Mouse (Mus musculus) kidney, postnatal 0 days (tissue): ENCODE measurements around the gene Plin3. TPM values are rescaled to one million over a fixed set of nuclear protein-coding genes. Genes with fewer than 3 reads are reported as not detected.

Experiments used
- ATAC-seq: fragments of 200-750 bp; cut with Nextera tagmentation; replicated peaks from 2 replicates; pipeline ENCODE4 v1.8.0; 2017; ENCODE audit warnings: low read depth, moderate number of reproducible peaks, moderate TSS enrichment, moderate library complexity; ENCODE audit not compliant: low FRiP score
- DNase-seq: peaks from one replicate; pipeline ENCODE4 v3.0.0-alpha.2; 2016; ENCODE audit warnings: low spot score
- H3K27ac ChIP-seq: fragments of 300-500 bp; sonication (generic); 2 replicates; pipeline ENCODE4 v1.5.1; 2014; ENCODE audit warnings: mild to moderate bottlenecking
- H3K27me3 ChIP-seq: fragments of 300-500 bp; sonication (generic); 2 replicates; pipeline ENCODE4 v1.6.1; 2014; ENCODE audit warnings: low read length, mixed read lengths; ENCODE audit not compliant: insufficient read depth
- H3K36me3 ChIP-seq: fragments of 300-500 bp; sonication (generic); 2 replicates; pipeline ENCODE4 v1.6.1; 2014; ENCODE audit warnings: low read length, mixed read lengths; ENCODE audit not compliant: insufficient read depth
- H3K4me1 ChIP-seq: fragments of 300-500 bp; sonication (generic); replicated peaks from 2 replicates; pipeline ENCODE4 v1.6.1; 2014; ENCODE audit warnings: antibody characterized with exemption, low read length, mixed read lengths; ENCODE audit not compliant: insufficient read depth
- H3K4me2 ChIP-seq: fragments of 300-500 bp; sonication (generic); 2 replicates; pipeline ENCODE4 v1.6.1; 2014; ENCODE audit warnings: mild to moderate bottlenecking, low read length, moderate library complexity, mixed read lengths
- H3K4me3 ChIP-seq: fragments of 300-500 bp; sonication (generic); replicated peaks from 2 replicates; pipeline ENCODE4 v1.5.1; 2014; ENCODE audit warnings: low read depth, low read length
- H3K9ac ChIP-seq: fragments of 300-500 bp; sonication (generic); 2 replicates; pipeline ENCODE4 v1.6.1; 2014; ENCODE audit warnings: low read depth, low read length
- H3K9me3 ChIP-seq: fragments of 300-500 bp; sonication (generic); replicated peaks from 2 replicates; pipeline ENCODE4 v1.6.1; 2016; ENCODE audit warnings: low read length, inconsistent platforms, mixed read lengths
- CTCF ChIP-seq: IDR thresholded peaks from 2 replicates; pipeline ENCODE4 v1.5.1; 2016; ENCODE audit warnings: antibody characterized with exemption, low read depth, mild to moderate bottlenecking, moderate library complexity
- WGBS: fragments of 180-500 bp; shearing (Covaris S2); extraction: QIAGEN DNeasy Blood & Tissue Kit; methylation state at CpG from one replicate; pipeline ENCODE4 v1.1.7; 2014; 5-methylcytosine and 5-hydroxymethylcytosine counted together
- polyA plus RNA-seq: library from polyadenylated mRNA; unstranded; fragments of >200 nt; fragmentation: Nextera tagmentation; extraction: Ambion mirVana; gene quantifications from 2 replicates; pipeline ENCODE4 v1.2.1, GENCODE M21; 2015

Plin3 gene
- polyA plus RNA-seq, 1 experiment from 2014 or later: 69.6 TPM

- H3K36me3 ChIP-seq: peaks cover 3% of the 10 kb centered on the region
These were observed 20.9 kb downstream of the Plin3 start for GRCm38 (mm10) chr17:56271609-56272253.

GRCm38 (mm10) chr17:56269741-56270140 is 22.9 kb downstream of the Plin3 start:
- no peak overlapping the region; the same call in 1 of the 2 replicates for H3K4me3 ChIP-seq
- H3K27ac ChIP-seq: peak overlapping the region; percentile 84
- no peaks in the 10 kb centered on the region for H3K9me3 ChIP-seq
- peak overlapping the region; percentile 28; the same call in 1 of the 2 replicates for H3K9ac ChIP-seq
- H3K36me3 ChIP-seq: peaks cover 3% of the 10 kb centered on the region
- ATAC-seq (no peak), DNase-seq (no peak)
- peak overlapping the region; percentile 59 for H3K4me2 ChIP-seq
- WGBS: 70% methylated on average over 3 of the region's 3 CpGs
- 0 out of 2 replicates have a peak, but pooled peaks cover 5% of the 10 kb centered on the region for H3K4me1 ChIP-seq
- no peak for TF ChIP-seq CTCF
- H3K27me3 ChIP-seq: no peaks in the 10 kb centered on the region

More at GRCm38 (mm10) chr17:56271609-56272253, 20.9 kb downstream of the Plin3 start:
- TF ChIP-seq CTCF: no peak; the same call in 1 of the 2 replicates
- no peak overlapping the region for H3K9ac ChIP-seq
- no peak overlapping the region for H3K27ac ChIP-seq
- 0 out of 2 replicates have a peak, but pooled peaks cover 5% of the 10 kb centered on the region for H3K4me1 ChIP-seq
- DNase-seq (no peak), ATAC-seq (no peak)
- H3K4me2 ChIP-seq: no peak overlapping the region
- no peaks in the 10 kb centered on the region for H3K27me3 ChIP-seq
- no peak overlapping the region for H3K4me3 ChIP-seq
- WGBS: 85% methylated on average over 12 of the region's 12 CpGs
- H3K9me3 ChIP-seq: no peaks in the 10 kb centered on the region

- peaks cover 3% of the 10 kb centered on the region for H3K36me3 ChIP-seq
- H3K4me3 ChIP-seq: peak overlapping the region; percentile 24
- WGBS: 17% methylated on average over 12 of the region's 12 CpGs
- DNase-seq (peak; percentile 98), ATAC-seq (peak; percentile 79)
- peak overlapping the region; percentile 59 for H3K4me2 ChIP-seq
- peak overlapping the region; percentile 84 for H3K27ac ChIP-seq
- H3K9me3 ChIP-seq: no peaks in the 10 kb centered on the region
- H3K9ac ChIP-seq: peak overlapping the region; percentile 58
- H3K4me1 ChIP-seq: 0 out of 2 replicates have a peak, but pooled peaks cover 5% of the 10 kb centered on the region
- no peak for TF ChIP-seq CTCF
- no peaks in the 10 kb centered on the region for H3K27me3 ChIP-seq
These were observed 23.5 kb downstream of the Plin3 start for GRCm38 (mm10) chr17:56269153-56269630.

GRCm38 (mm10) chr17:56266271-56266670 is 26.4 kb downstream of the Plin3 start:
- ATAC-seq: 0 out of 2 replicates have a peak, but pooled peaks have one; percentile 6
- 42% methylated on average over 3 of the region's 3 CpGs for WGBS
- peaks cover 7% of the 10 kb centered on the region for H3K36me3 ChIP-seq
- DNase-seq: no peak
- H3K4me3 ChIP-seq: no peak overlapping the region
- no peak overlapping the region for H3K4me2 ChIP-seq
- H3K4me1 ChIP-seq: no peaks in the 10 kb centered on the region
- no peak overlapping the region for H3K9ac ChIP-seq
- peak overlapping the region; percentile 13; the same call in 1 of the 2 replicates for H3K27ac ChIP-seq
- no peaks in the 10 kb centered on the region for H3K9me3 ChIP-seq
- H3K27me3 ChIP-seq: no peaks in the 10 kb centered on the region
- TF ChIP-seq CTCF: no peak

GRCm38 (mm10) chr17:56265869-56266268 is 26.8 kb downstream of the Plin3 start:
- no peak overlapping the region for H3K4me2 ChIP-seq
- no peak overlapping the region for H3K9ac ChIP-seq
- WGBS: 65% methylated on average over 3 of the region's 3 CpGs
- H3K36me3 ChIP-seq: 0 out of 2 replicates have a peak, but pooled peaks cover 7% of the 10 kb centered on the region
- H3K9me3 ChIP-seq: no peaks in the 10 kb centered on the region
- H3K27me3 ChIP-seq: no peaks in the 10 kb centered on the region
- TF ChIP-seq CTCF: no peak
- no peak overlapping the region for H3K4me3 ChIP-seq
- H3K4me1 ChIP-seq: no peaks in the 10 kb centered on the region
- DNase-seq (no peak), ATAC-seq (no peak)
- H3K27ac ChIP-seq: peak overlapping the region; percentile 13; the same call in 1 of the 2 replicates

GRCm38 (mm10) chr17:56265011-56265410 is 27.7 kb downstream of the Plin3 start:
- Histone ChIP-seq H3K4me2 (no peak overlapping the region), H3K36me3 (peaks cover 16% of the 10 kb centered on the region; the same call in 1 of the 2 replicates), H3K4me3 (no peak overlapping the region), H3K9ac (no peak overlapping the region), H3K27me3 (no peaks in the 10 kb centered on the region), H3K27ac (no peak overlapping the region), H3K9me3 (no peaks in the 10 kb centered on the region), H3K4me1 (0 out of 2 replicates have a peak, but pooled peaks cover 4% of the 10 kb centered on the region)
- 94% methylated on average over 4 of the region's 4 CpGs for WGBS
- TF ChIP-seq CTCF: no peak
- no peak for DNase-seq
- no peak for ATAC-seq
